Comparison of ENCODE assay signal across 8 mouse cellular contexts in genomic region chr8:107424176-107424575, GRCm38 (mm10). TPM values are rescaled to one million over a fixed set of nuclear protein-coding genes. Genes with fewer than 3 reads are reported as not detected.
A peak's percentile ranks its signal among the peaks of the same experiment; 100 is the strongest.
DNase-seq lines count a peak whose midpoint lies in the region; ATAC-seq and TF ChIP-seq lines count a peak whose summit lies in the region.

No protein-coding gene starts in this region.

- peak overlapping the region; percentile 83 for H3K9ac ChIP-seq in lung, embryonic 16.5 days (ENCODE audit: low read length)
- H3K9ac ChIP-seq in liver, adult 2 months (ENCODE audit: low read depth, low read length) = peak overlapping the region; percentile 58
- peak overlapping the region; percentile 64 for H3K9ac ChIP-seq in stomach, embryonic 14.5 days (replicated peaks; ENCODE audit: low read depth, low read length)

- H3K4me2 ChIP-seq in lung, embryonic 16.5 days (ENCODE audit: low read depth, low read length) = peak overlapping the region; percentile 71
- H3K4me2 ChIP-seq in stomach, embryonic 14.5 days (replicated peaks; ENCODE audit: low read depth, low read length) = peak overlapping the region; percentile 84

- H3K79me2 ChIP-seq in liver, adult 2 months (ENCODE audit: control insufficient read depth, insufficient read depth, low read length) = peaks cover 3% of the 10 kb centered on the region

- H3K4me3 ChIP-seq in lung, embryonic 16.5 days (ENCODE audit: low read length) = peak overlapping the region; percentile 73
- H3K4me3 ChIP-seq in forebrain, embryonic 10.5 days = peak overlapping the region; percentile 89
- H3K4me3 ChIP-seq in liver, adult 2 months (ENCODE audit: insufficient read depth, low read depth, low read length) = peak overlapping the region; percentile 61
- peak overlapping the region; percentile 94 for H3K4me3 ChIP-seq in stomach, embryonic 14.5 days (ENCODE audit: low read depth, low read length)

- ATAC-seq in lung, embryonic 16.5 days (ENCODE audit: low read depth) = no peak
- ATAC-seq in stomach, embryonic 14.5 days (ENCODE audit: insufficient number of reproducible peaks, insufficient read depth, low FRiP score, low read depth) = no peak

- no peak for TF ChIP-seq POLR2A in liver, adult 2 months (IDR thresholded peaks at IDR 0.05; ENCODE audit: extremely low read depth, insufficient read depth, low read length)

- peak overlapping the region; percentile 30; the same call in 1 of the 2 replicates for H3K27ac ChIP-seq in lung, embryonic 16.5 days (ENCODE audit: low read length)
- peak overlapping the region; percentile 94 for H3K27ac ChIP-seq in forebrain, embryonic 10.5 days
- no peak overlapping the region for H3K27ac ChIP-seq in liver, adult 2 months (replicated peaks; ENCODE audit: insufficient read depth, low read depth, low read length)
- no peak overlapping the region; the same call in 1 of the 2 replicates for H3K27ac ChIP-seq in stomach, embryonic 14.5 days (ENCODE audit: low read length)

- 22% methylated on average over 9 of the region's 9 CpGs for WGBS in lung, embryonic 16.5 days
- WGBS in forebrain, embryonic 10.5 days = 32% methylated on average over 9 of the region's 9 CpGs
- 26% methylated on average over 9 of the region's 9 CpGs for WGBS in liver, adult 2 months
- WGBS in stomach, embryonic 14.5 days = 28% methylated on average over 9 of the region's 9 CpGs

- no peak for TF ChIP-seq CTCF in liver, adult 2 months (IDR thresholded peaks at IDR 0.05; ENCODE audit: low read depth, low read length)

- no peaks in the 10 kb centered on the region for H3K9me3 ChIP-seq in lung, embryonic 16.5 days (ENCODE audit: control insufficient read depth, low read length)
- H3K9me3 ChIP-seq in forebrain, embryonic 10.5 days = no peaks in the 10 kb centered on the region
- no peaks in the 10 kb centered on the region for H3K9me3 ChIP-seq in stomach, embryonic 14.5 days (ENCODE audit: control insufficient read depth, low read depth, low read length)

- H3K27me3 ChIP-seq in lung, embryonic 16.5 days (ENCODE audit: control insufficient read depth, insufficient read depth, low read depth, low read length) = no peaks in the 10 kb centered on the region
- no peaks in the 10 kb centered on the region for H3K27me3 ChIP-seq in forebrain, embryonic 10.5 days (ENCODE audit: poor library complexity, severe bottlenecking)
- no peaks in the 10 kb centered on the region for H3K27me3 ChIP-seq in liver, adult 2 months (ENCODE audit: control insufficient read depth, insufficient read depth, low read length)
- H3K27me3 ChIP-seq in stomach, embryonic 14.5 days (ENCODE audit: control insufficient read depth, insufficient read depth, low read length) = no peaks in the 10 kb centered on the region

- H3K4me1 ChIP-seq in lung, embryonic 16.5 days (replicated peaks; ENCODE audit: control insufficient read depth, insufficient read depth, low read length) = peaks cover 10% of the 10 kb centered on the region
- peaks cover 16% of the 10 kb centered on the region for H3K4me1 ChIP-seq in forebrain, embryonic 10.5 days
- H3K4me1 ChIP-seq in liver, adult 2 months (ENCODE audit: control insufficient read depth, insufficient read depth, low read length) = peaks cover 2% of the 10 kb centered on the region; the same call in 1 of the 2 replicates
- peaks cover 10% of the 10 kb centered on the region; the same call in 1 of the 2 replicates for H3K4me1 ChIP-seq in stomach, embryonic 14.5 days (ENCODE audit: control insufficient read depth, insufficient read depth, low read length)

- peaks cover 13% of the 10 kb centered on the region; the same call in 1 of the 2 replicates for H3K36me3 ChIP-seq in lung, embryonic 16.5 days (ENCODE audit: control insufficient read depth, insufficient read depth, low read length)
- peaks cover 44% of the 10 kb centered on the region for H3K36me3 ChIP-seq in forebrain, embryonic 10.5 days (replicated peaks)
- H3K36me3 ChIP-seq in liver, adult 2 months (ENCODE audit: control insufficient read depth, insufficient read depth, low read length) = peaks cover 18% of the 10 kb centered on the region; the same call in 1 of the 2 replicates
- H3K36me3 ChIP-seq in stomach, embryonic 14.5 days (ENCODE audit: control insufficient read depth, insufficient read depth, low read length) = peaks cover 22% of the 10 kb centered on the region

- no peak for DNase-seq in lung, adult 18-20 months
- no peak for DNase-seq in forebrain, embryonic 10.5 days (ENCODE audit: extremely low spot score, low spot score)
- DNase-seq in liver, adult 2 months (ENCODE audit: extremely low read depth, low read depth, low spot score) = no peak
- no peak for DNase-seq in testis, postnatal 10 days (ENCODE audit: low spot score)
- no peak for DNase-seq in right cerebral cortex, postnatal 4 days
- DNase-seq in cerebellum, postnatal 10 days = no peak

RNA-seq across cellular contexts. Expression of gene Nob1, which starts 0.7 kb away (rescaled TPM):
- polyA plus RNA-seq in lung, embryonic 16.5 days (2015; fragmentation: Nextera tagmentation; extraction: Ambion mirVana) = 71.6 and 72.9 TPM in 2 replicates
- 99.5 TPM in 2 replicates for polyA plus RNA-seq in forebrain, embryonic 10.5 days (2016; fragmentation: Nextera tagmentation; extraction: Ambion mirVana)
- total RNA-seq in liver, adult 2 months (2014; rRNA removed) = 2.4 and 2.8 TPM in 2 replicates
- 11.2 and 14.3 TPM in 2 replicates for polyA plus RNA-seq in liver, adult 2 months (2012; rRNA removed)
- polyA plus RNA-seq in stomach, embryonic 14.5 days (2014; fragmentation: Nextera tagmentation; extraction: Ambion mirVana) = 67.8 and 72.3 TPM in 2 replicates

RNA-seq across cellular contexts. Expression of gene Wwp2, which starts 12.0 kb away (rescaled TPM):
- polyA plus RNA-seq in lung, embryonic 16.5 days (2015; fragmentation: Nextera tagmentation; extraction: Ambion mirVana) = 60.5 and 64.6 TPM in 2 replicates
- 56.8 and 57.9 TPM in 2 replicates for polyA plus RNA-seq in forebrain, embryonic 10.5 days (2016; fragmentation: Nextera tagmentation; extraction: Ambion mirVana)
- 11.8 and 14.4 TPM in 2 replicates for total RNA-seq in liver, adult 2 months (2014; rRNA removed)
- 13.0 and 15.0 TPM in 2 replicates for polyA plus RNA-seq in liver, adult 2 months (2012; rRNA removed)
- polyA plus RNA-seq in stomach, embryonic 14.5 days (2014; fragmentation: Nextera tagmentation; extraction: Ambion mirVana) = 37.1 and 39.8 TPM in 2 replicates

RNA-seq across cellular contexts. Expression of gene Nqo1, which starts 21.2 kb away (rescaled TPM):
- 14.5 and 15.3 TPM in 2 replicates for polyA plus RNA-seq in lung, embryonic 16.5 days (2015; fragmentation: Nextera tagmentation; extraction: Ambion mirVana)
- 6.3 and 7.7 TPM in 2 replicates for polyA plus RNA-seq in forebrain, embryonic 10.5 days (2016; fragmentation: Nextera tagmentation; extraction: Ambion mirVana)
- total RNA-seq in liver, adult 2 months (2014; rRNA removed) = 20.0 and 20.6 TPM in 2 replicates
- 12.6 and 13.8 TPM in 2 replicates for polyA plus RNA-seq in liver, adult 2 months (2012; rRNA removed)
- polyA plus RNA-seq in stomach, embryonic 14.5 days (2014; fragmentation: Nextera tagmentation; extraction: Ambion mirVana) = 13.9 and 15.0 TPM in 2 replicates

Comparison
In these comparisons a context has a peak if more than half of its experiments do, and no peak if none do; other contexts are left out.
1. H3K27ac ChIP-seq: peak in lung, embryonic 16.5 days (single experiment) and forebrain, embryonic 10.5 days (single experiment); none in liver, adult 2 months (single experiment) and stomach, embryonic 14.5 days (single experiment).
2. Peak in every context shown above with its lines, with median percentiles within 50 percentile points of each other: H3K4me3 ChIP-seq and H3K9ac ChIP-seq.